Mouse (Mus musculus): ENCODE data around the gene Tspyl1.

The Tspyl1 gene

GRCm38 (mm10) chr10:34297980-34298753 is 16.2 kb downstream of the Tspyl1 start:
- in situ Hi-C loops (cut with MboI, MseI), result loop anchor here (5.0 kb wide), 1 partner anchor 281 kb away; the partner anchor contains the start of gene Rwdd1

- in situ Hi-C loops (cut with MboI, MseI), result no loop called here
These were observed 18.4 kb downstream of the Tspyl1 start for GRCm38 (mm10) chr10:34300368-34300767.

- in situ Hi-C loops (cut with MboI, MseI), result no loop called here
These were observed 25.1 kb downstream of the Tspyl1 start for GRCm38 (mm10) chr10:34307070-34307469.

GRCm38 (mm10) chr10:34309915-34310685 is 28.1 kb downstream of the Tspyl1 start:
- in situ Hi-C loops (cut with MboI, MseI), result no loop called here

GRCm38 (mm10) chr10:34312536-34312935 is 30.5 kb downstream of the Tspyl1 start:
- in situ Hi-C loops (cut with MboI, MseI), result no loop called here

- in situ Hi-C loops (cut with MboI, MseI), result no loop called here
These were observed 34.7 kb downstream of the Tspyl1 start for GRCm38 (mm10) chr10:34316571-34317216.

- in situ Hi-C loops (cut with MboI, MseI), result no loop called here
These were observed 35.2 kb downstream of the Tspyl1 start for GRCm38 (mm10) chr10:34317217-34317606.

GRCm38 (mm10) chr10:34320809-34321208 is 38.8 kb downstream of the Tspyl1 start:
- in situ Hi-C loops (cut with MboI, MseI), result no loop called here

GRCm38 (mm10) chr10:34326701-34327100 is 44.7 kb downstream of the Tspyl1 start:
- in situ Hi-C loops (cut with MboI, MseI), result no loop called here

- in situ Hi-C loops (cut with MboI, MseI), result no loop called here
These were observed 45.2 kb downstream of the Tspyl1 start for GRCm38 (mm10) chr10:34327144-34327543.

GRCm38 (mm10) chr10:34328310-34328709 is 46.3 kb downstream of the Tspyl1 start:
- in situ Hi-C loops (cut with MboI, MseI), result no loop called here

All from regulatory T cell (primary cell).